Mouse (Mus musculus): Measurements from ENCODE around the gene Psmd12. TPM values are rescaled to one million over a fixed set of nuclear protein-coding genes. Genes with fewer than 3 reads are reported as not detected.

The Psmd12 gene
- polyA plus RNA-seq, 1 experiment: 61.0 TPM

GRCm38 (mm10) chr11:107509631-107510338 is 30.5 kb downstream of the Psmd12 start:
- DNase-seq (ENCODE audit: extremely low spot score in 1 of 2, low spot score in 1 of 2): no peak

- no peak for DNase-seq (ENCODE audit: extremely low spot score in 1 of 2, low spot score in 1 of 2)
Measured at GRCm38 (mm10) chr11:107510362-107511269, 31.3 kb downstream of the Psmd12 start.

- DNase-seq (ENCODE audit: extremely low spot score in 1 of 2, low spot score in 1 of 2): peak in 1 of 2 experiments; percentile 76
Measured at GRCm38 (mm10) chr11:107511954-107512353, 32.7 kb downstream of the Psmd12 start.

- DNase-seq (ENCODE audit: extremely low spot score in 1 of 2, low spot score in 1 of 2): no peak
Measured at GRCm38 (mm10) chr11:107513047-107513446, 33.8 kb downstream of the Psmd12 start.

- no peak for DNase-seq (ENCODE audit: extremely low spot score in 1 of 2, low spot score in 1 of 2)
Measured at GRCm38 (mm10) chr11:107516387-107516786, 37.1 kb downstream of the Psmd12 start.

- DNase-seq (ENCODE audit: extremely low spot score in 1 of 2, low spot score in 1 of 2): no peak
Measured at GRCm38 (mm10) chr11:107518645-107519429, 39.6 kb downstream of the Psmd12 start.

GRCm38 (mm10) chr11:107521153-107521552 is 41.9 kb downstream of the Psmd12 start:
- no peak for DNase-seq (ENCODE audit: extremely low spot score in 1 of 2, low spot score in 1 of 2)

GRCm38 (mm10) chr11:107524966-107525365 is 45.7 kb downstream of the Psmd12 start:
- DNase-seq (ENCODE audit: extremely low spot score in 1 of 2, low spot score in 1 of 2): no peak

- DNase-seq (ENCODE audit: extremely low spot score in 1 of 2, low spot score in 1 of 2): no peak
Measured at GRCm38 (mm10) chr11:107527632-107528031, 48.3 kb downstream of the Psmd12 start.

GRCm38 (mm10) chr11:107529320-107529719 is 50.0 kb downstream of the Psmd12 start:
- DNase-seq (ENCODE audit: extremely low spot score in 1 of 2, low spot score in 1 of 2): no peak

GRCm38 (mm10) chr11:107531445-107531844 is 52.2 kb downstream of the Psmd12 start:
- no peak for DNase-seq (ENCODE audit: extremely low spot score in 1 of 2, low spot score in 1 of 2)

GRCm38 (mm10) chr11:107532271-107532670 is 53.0 kb downstream of the Psmd12 start:
- no peak for DNase-seq (ENCODE audit: extremely low spot score in 1 of 2, low spot score in 1 of 2)

- no peak for DNase-seq (ENCODE audit: extremely low spot score in 1 of 2, low spot score in 1 of 2)
Measured at GRCm38 (mm10) chr11:107538994-107539393, 59.7 kb downstream of the Psmd12 start.

GRCm38 (mm10) chr11:107540339-107540738 is 61.1 kb downstream of the Psmd12 start:
- DNase-seq (ENCODE audit: extremely low spot score in 1 of 2, low spot score in 1 of 2): no peak

- no peak for DNase-seq (ENCODE audit: extremely low spot score in 1 of 2, low spot score in 1 of 2)
Measured at GRCm38 (mm10) chr11:107545747-107546476, 66.6 kb downstream of the Psmd12 start.

GRCm38 (mm10) chr11:107546667-107547301 is 67.5 kb downstream of the Psmd12 start:
- DNase-seq (ENCODE audit: extremely low spot score in 1 of 2, low spot score in 1 of 2): no peak

GRCm38 (mm10) chr11:107547351-107548203 is 68.3 kb downstream of the Psmd12 start, which contains the start of gene Helz:
Helz (plus strand) TSS chr11:107547930.
- DNase-seq (ENCODE audit: extremely low spot score in 1 of 2, low spot score in 1 of 2): peak; percentile 20 to 63

- no peak for DNase-seq (ENCODE audit: extremely low spot score in 1 of 2, low spot score in 1 of 2)
Measured at GRCm38 (mm10) chr11:107548204-107548975, 69.1 kb downstream of the Psmd12 start.
